Mouse (Mus musculus) kidney, postnatal 36 days (tissue): ENCODE data around the gene Itga2.

Source experiments
- DNase-seq, 2 experiments: peaks; one replicate each; pipeline ENCODE4 v3.0.0; 2021 to 2022; ENCODE audit warnings: mixed read lengths in 2 of 2

Gene Itga2

GRCm38 (mm10) chr13:114878667-114879066, 53.2 kb downstream of the Itga2 start:
- DNase-seq, result no peak

DNA sequence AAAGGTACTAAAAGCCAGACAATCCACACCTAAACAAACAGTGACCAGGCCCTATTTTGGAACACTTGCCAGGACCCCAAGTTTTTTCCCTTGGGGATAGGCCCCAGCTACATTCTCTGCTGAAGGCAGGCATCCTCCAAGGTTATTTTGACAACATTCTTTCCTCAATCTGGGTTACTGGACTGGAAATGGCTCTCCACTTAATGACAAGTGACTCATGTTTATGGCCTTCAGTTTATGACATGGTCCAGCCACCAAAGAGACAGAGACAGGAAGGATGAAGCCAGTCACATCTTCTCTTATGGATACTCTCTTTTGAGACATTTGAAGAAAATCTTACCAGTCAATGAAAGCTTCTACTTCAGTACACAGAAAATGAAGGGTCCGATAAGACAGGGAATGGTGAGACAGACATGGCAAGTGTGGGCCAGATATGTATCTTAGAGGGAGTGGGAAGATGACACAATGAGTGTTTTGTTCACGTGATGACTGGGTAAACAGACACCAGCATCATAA, 55.8 kb downstream of the Itga2 start:
- no peak for DNase-seq

DNA sequence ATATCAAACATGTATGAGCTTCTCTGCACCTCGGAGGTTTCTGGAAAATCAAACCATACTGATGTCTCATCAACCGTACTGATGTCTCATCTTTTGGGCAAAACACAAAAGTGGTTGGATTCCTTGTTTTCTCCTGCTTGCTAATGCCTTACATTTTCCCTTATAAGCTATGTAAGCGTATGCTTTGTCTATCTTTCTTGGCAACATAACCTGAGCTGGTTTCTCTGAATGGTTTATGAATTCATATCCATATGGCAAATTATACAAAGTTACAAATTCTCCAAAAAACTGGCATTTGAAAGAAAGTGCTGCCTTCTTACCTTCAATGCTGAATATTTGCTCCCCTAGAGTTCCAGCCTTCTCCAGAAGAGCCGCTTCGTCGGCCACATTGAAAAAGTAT, 57.2 kb downstream of the Itga2 start:
- DNase-seq, result no peak

GRCm38 (mm10) chr13:114857525-114857924, 74.4 kb downstream of the Itga2 start:
- no peak for DNase-seq

DNA sequence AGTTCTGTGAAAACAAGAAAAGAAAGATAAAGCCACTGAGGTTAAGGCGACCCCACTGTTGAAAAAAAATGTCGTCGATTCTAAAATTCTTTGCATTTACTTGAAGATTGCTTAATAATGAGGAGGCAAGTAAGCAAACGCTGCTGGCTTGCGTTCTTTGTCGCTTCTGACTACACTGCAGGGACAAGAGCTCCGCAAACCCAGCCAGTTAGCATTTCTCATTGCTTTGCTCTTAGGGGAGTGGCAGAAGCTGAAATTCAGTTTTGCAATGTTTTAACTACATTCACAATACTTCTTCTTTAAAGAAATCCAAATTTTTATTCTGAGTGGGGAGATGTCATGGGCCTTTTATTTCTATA, 75.7 kb downstream of the Itga2 start:
- no peak for DNase-seq

- peak in 1 of 2 experiments; percentile 9 for DNase-seq
These were observed 76.2 kb downstream of the Itga2 start for GRCm38 (mm10) chr13:114855573-114856268.

- DNase-seq, result no peak
These were observed 77.5 kb downstream of the Itga2 start for GRCm38 (mm10) chr13:114854428-114854827.

GRCm38 (mm10) chr13:114854023-114854422, 77.9 kb downstream of the Itga2 start:
- no peak for DNase-seq

- DNase-seq, result no peak
These were observed 78.7 kb downstream of the Itga2 start for GRCm38 (mm10) chr13:114853152-114853551.

GRCm38 (mm10) chr13:114852264-114853111, 79.4 kb downstream of the Itga2 start:
- DNase-seq, result peak in 1 of 2 experiments; percentile 60

GRCm38 (mm10) chr13:114848945-114849344, 83.0 kb downstream of the Itga2 start:
- no peak for DNase-seq

DNA sequence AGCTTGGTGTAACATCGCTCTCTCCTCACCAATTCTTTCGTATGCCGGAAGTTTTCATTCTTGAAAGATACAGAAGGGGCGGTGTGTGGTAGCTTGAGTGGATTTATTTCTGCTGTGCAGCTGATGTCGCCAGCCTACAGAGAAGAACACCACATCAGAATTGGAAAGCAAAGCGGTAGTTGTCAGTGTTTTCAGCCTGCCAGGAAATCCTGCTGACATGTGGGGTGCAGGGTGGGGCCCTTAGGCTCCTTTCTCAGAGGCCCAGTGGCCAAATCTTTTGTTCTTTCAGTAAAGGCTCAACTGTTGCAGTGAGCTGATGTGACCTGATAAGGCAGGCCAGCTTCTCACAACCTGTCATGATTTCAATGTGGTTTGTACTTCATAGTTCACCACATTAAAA, 86.1 kb downstream of the Itga2 start:
- no peak for DNase-seq

- DNase-seq, result no peak
These were observed 88.6 kb downstream of the Itga2 start for GRCm38 (mm10) chr13:114843318-114843717.

- no peak for DNase-seq
These were observed 91.4 kb downstream of the Itga2 start for GRCm38 (mm10) chr13:114840545-114840944.

DNA sequence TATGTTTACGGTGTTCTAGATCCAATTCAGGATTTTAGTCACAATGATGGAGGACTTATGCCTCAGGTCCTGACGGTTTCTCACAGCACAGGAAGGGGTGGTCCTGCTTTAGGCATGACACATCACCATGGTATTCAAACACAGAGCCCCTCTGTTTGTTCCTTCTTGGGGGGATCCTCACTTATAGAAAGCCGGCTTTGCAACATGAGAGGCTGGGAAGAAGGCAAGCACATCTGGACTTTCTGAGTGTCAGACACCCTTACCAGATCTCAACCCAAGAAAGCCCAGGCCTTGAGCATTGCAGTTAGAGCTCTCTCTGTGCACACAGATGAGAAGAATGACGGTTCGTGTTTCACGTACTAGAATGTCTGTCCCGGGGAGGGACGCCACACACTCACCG, 92.8 kb downstream of the Itga2 start:
- DNase-seq, result no peak

DNA sequence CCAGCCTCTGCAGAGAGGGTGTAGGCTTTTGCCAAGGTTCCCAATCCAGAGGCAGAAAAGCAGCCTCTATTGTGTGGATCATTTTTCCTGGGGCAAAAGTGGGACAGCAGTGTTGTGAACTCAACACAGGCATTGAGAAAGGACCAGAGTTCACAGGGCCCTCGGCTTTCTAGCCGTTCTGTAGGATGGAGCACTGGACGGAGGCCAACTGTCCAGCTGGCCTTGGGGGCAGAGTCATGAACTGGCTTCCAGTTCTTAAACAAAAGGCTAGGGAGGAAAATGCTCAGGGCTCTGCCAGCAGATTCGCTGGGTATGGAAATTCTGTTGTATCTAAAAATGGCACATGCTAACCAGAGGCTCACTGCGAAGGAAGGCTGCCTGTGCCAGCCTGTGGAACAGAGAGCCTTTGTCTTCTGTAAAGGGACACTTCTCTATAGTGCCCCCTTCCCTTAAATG, 93.3 kb downstream of the Itga2 start:
- DNase-seq, result peak; percentile 85 to 86

GRCm38 (mm10) chr13:114837061-114837460, 94.8 kb downstream of the Itga2 start:
- no peak for DNase-seq

DNA sequence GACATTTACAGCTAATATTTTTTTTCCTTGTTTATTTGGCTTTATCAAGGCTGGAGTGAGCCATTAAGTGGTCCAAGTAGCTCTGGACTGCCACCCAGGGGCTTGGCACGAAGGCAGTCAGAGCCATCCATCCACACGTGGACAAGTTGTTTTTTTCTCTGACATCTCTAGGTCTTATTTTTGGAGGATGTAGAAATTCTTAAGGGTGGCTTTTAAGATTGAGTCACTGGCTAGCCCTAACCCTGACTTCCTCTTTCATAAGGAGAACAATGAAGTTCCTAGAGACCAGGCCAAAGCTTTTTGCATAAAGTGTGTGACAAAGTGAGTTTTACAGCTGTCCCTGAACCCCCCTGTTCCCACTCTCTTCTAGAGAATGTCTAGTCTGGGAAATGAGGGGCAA, 97.3 kb downstream of the Itga2 start:
- no peak for DNase-seq

DNA sequence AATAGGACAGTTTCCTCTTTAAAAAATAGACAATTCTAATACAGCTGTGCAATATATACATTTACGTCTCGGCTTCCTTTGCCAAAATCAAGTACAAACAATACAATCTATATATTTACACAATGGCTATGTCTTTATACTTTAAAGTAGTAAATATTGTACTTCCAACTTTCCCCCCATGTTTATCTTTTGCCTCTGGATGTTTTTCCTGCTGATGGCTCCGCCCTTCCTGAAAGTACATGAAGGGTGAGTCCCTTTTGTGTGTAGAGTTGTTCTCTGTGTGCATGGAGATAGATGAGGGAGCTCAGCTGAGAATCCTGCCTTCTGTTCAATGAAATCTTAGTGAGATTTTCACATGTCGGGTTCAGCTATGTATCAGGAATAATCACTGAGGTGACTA, 98.5 kb downstream of the Itga2 start:
- no peak for DNase-seq

DNA sequence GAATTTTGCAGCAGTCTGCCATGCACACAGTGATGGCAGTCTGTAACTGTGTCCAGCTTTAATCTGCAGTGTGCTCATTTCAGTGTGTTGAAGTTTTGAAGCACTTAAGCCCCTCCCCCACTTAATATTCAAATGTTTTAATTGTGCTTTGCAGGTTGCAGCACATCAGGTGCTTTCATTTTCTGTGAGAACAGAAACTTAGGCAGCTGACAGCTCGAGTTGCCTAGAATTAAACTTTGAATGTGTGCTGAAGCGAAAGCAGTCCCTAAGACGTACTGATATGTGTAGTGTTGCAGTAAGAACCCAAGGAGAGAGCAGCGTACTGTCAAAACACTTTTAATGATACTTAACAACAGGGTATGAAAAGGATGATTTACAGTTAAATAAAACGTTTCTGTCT, 99.1 kb downstream of the Itga2 start:
- no peak for DNase-seq

GRCm38 (mm10) chr13:114831367-114831833, 100.5 kb downstream of the Itga2 start:
- DNase-seq, result peak in 1 of 2 experiments; percentile 29

DNA sequence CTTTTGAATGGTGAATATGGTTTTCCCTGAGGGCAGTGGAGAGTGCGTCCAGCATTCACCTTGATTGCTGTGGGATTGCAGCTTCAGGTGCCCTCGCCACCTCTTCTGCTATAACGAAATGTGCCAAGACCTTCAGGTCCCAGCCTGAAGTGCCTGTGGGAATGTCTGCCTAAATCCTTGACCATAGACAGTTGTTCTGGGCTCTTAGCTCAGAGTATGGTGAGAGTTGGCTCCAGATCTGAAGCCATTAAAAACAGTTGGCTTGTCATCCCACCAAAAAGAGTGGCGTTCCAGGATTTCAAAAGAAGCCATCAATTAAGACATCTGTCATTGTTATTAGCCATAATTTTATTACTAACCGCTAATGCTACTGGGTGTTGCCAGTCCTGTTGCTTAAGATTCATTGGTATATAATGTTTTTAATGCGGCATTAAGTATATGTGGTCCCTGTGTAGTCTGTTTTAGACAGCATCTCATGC, 106.5 kb downstream of the Itga2 start:
- no peak for DNase-seq

DNA sequence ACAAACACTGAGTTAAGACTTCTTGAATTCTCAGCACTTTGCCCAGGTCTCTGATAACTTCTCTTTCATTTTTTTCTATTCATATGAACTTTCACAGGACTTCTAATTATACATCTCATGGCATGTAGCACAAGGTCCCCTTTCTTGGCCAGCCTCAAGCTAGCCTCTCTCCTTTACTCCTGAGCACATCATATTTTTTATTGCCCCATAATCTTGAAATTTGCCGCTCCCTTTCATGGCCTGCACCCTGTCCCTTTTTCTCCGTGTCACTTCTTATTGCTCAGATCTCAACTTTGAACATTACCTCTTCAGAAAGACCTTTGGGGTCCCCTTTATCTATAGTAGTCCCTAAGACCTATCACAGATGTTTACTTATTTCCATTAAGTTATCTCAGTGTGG, 109.0 kb downstream of the Itga2 start:
- DNase-seq, result no peak

DNA sequence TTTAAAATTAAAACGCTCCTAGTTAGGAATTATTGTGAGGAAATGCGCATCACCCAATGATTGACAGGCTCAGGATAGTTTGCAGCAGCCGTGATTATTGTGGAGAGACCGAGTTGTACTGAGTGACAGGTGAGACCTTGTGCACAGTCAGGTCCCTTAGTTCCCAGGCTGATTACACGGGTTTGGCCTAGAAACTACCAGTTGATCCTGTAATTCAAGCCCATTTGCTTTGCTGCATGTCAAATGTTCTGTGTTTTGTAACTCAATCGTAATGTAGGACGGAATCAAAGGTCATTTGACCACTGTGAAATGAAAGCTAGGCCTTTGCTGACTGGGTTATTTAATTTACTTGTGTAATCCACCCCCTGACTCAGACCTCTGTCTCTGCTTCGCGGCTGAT, 113.4 kb downstream of the Itga2 start:
- peak; percentile 29 to 75 for DNase-seq
